Mouse (Mus musculus) ES-CJ7 (cell line): ENCODE measurements around the gene Zfp143.
"Not testable (repeated sequence)": the region's sequence is repeated elsewhere in the genome, so short reads cannot be mapped to it uniquely, and the experiment has no call there.

Source experiments
- DNase-seq: peaks from one replicate; pipeline ENCODE4 v3.0.0; 2011; ENCODE audit warnings: low read depth, low spot score

Gene Zfp143

DNA sequence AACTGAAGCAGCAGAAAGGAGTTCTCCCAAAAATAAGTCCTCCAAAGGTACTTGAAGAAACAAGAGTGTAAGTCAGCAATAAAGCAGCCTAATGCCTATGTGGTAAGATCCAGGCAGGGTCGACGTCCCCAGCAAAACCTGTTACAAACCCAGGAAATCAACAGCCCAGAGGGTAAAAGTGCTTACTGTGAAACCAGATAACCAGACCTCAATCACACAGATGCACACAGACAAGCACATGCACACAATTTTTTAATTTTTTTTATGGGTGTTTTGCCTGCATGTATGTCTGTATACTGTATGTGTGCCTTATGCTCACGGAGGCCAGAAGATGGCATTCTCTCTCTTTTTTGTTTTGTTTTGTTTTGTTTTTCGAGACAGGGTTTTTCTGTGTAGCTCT lies 35.3 kb downstream of the Zfp143 start:
- no peak for DNase-seq

- peak; percentile 30 for DNase-seq
Observed at GRCm38 (mm10) chr7:110097106-110097793, 36.2 kb downstream of the Zfp143 start.

GRCm38 (mm10) chr7:110100854-110101253 lies 39.8 kb downstream of the Zfp143 start:
- DNase-seq, result no peak

DNA sequence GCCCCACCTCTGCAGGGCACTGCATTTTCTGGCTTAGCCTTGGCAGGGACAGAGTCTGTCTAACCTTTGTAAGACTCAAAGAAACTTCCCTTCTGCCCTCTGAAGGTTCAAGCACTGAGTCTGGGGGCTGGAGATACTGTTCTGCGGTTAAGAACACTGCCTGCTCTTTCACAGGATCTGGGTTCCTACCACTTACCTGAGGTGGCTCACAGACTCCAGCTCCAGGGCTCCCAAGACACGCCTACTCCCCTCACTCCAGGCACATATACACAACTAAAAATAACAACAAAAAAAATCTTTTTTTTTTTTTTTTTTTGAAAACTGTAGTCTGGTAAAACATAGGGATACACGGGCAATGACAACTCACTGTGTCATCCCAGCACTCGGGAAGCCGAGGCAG lies 40.2 kb downstream of the Zfp143 start:
- no peak for DNase-seq

DNA sequence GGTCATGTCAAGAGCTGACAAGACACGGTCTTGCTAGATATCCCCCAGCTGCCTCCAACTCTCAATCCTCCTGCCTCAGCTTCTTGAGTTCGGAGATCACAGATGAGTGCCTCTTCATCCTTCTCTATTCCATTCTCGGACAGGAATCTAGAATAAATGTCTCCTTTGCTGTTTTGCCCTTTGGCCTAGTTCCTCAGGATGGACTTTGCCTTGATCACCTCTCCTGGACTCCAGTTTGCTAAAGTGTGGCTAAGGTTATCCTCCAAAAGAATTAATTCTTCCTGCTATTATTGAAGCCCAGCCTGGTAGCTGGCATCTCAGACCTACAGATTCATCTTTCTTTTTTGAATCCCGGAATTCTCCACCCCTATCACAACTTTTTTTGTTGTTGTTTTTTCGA lies 44.0 kb downstream of the Zfp143 start:
- DNase-seq, result no peak

DNA sequence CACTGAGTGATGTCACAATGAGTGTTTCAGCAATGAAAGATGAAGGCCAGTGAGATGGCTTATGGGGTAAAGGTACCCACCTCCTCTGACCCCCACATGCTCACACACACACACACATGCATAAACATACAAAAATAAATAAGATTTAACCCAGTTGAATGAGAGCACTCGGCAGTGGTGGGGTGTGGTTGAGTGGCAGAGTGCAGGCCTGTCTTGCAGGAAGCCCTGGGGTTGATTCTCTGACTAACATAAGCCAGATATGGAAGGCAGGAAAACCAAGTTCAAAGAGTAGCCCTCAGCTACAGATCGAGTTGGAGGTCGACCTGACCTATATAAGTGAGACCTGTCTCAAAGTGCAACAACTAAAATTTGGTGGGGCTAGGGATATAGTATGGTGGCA lies 45.6 kb downstream of the Zfp143 start:
- no peak for DNase-seq

- not testable (repeated sequence) for DNase-seq
Observed at GRCm38 (mm10) chr7:110108524-110108923, 47.5 kb downstream of the Zfp143 start.

GRCm38 (mm10) chr7:110108967-110109610 lies 48.1 kb downstream of the Zfp143 start:
- DNase-seq, result peak; percentile 50

DNA sequence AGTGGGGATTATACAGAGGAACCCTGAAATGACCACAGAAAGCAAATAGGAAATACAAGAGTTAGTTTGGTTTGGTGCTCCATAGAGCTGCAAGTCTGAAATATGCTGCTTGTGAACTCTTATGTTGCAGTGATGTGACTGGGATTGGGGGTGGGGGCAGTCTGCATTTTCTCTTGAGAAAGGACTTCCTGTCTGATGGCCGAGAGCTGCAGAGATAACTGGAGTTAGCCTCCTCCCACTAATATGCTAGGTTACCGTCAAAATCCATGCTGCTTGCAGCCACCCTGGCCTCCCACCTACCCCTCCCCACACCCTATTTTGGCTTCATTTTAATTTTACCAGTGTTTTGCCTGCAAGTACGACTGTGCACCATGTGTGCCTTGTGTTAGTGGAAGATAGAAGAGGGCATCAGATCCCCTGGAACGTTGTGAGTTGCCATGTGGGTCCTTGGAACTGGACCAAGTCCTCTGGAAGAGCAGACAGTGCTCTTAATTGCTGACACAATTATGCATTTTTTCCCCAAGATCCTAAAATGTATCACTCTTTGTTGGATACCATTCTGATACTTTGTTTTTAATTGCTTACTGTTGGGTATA lies 49.1 kb downstream of the Zfp143 start:
- no peak for DNase-seq

DNA sequence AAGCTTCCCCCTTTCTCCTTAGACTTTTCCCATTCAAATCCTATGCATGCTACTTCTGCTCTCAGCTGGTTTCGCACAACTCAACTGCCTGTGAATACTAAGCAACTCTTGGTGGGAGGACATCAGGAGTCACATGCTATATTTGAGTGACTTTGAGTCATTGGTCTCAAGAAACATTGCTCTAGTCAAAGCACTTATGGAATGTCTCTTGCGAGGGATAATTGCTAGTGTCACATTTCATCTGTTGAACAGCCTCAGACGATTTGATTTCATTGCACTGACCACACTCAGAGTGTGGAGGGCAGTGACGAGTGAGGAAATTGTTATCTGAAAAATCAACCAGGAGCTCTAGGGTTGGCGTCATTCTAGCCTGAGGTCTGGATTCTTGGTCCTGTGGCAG lies 53.7 kb downstream of the Zfp143 start:
- DNase-seq, result no peak

GRCm38 (mm10) chr7:110116731-110117291 lies 55.8 kb downstream of the Zfp143 start:
- peak; percentile 84 for DNase-seq

DNA sequence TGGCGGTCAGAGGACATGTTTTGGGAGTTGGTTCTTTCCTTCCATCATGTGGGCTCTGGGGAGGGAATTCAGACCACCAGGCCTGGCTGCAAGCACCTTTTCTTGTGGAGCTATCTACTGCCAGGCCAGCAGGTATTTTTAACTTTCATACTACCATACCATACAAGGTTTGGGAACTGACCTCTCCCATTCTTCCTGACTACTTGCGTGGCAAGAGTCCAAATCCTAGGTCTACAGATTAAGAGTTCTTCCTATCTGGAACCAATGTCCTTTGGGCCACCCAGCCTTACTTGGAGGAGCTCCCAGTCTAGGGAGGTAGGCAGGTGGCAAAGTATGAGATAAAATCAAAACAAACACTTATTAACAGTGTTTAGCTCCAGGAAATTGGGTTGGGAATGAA lies 57.4 kb downstream of the Zfp143 start:
- DNase-seq, result no peak

- DNase-seq, result no peak
Observed at GRCm38 (mm10) chr7:110120157-110120784, 59.3 kb downstream of the Zfp143 start.

DNA sequence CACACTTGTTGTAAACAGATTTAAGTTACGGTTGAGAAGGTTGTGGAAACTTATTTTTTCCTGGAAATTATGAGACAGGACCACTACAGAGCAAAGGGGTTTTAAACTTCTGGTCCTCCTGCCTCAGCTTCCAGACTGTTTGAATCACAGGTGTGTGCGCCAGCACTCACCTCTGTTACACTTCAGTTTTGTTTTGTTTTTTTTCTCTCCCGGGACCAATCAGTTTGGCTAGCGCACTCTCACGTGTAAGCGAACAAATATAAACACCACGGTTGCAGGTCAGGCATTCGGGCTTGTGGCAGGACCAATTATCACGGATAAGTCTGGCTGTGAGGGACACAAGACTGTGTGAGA lies 60.1 kb downstream of the Zfp143 start:
- DNase-seq, result no peak

GRCm38 (mm10) chr7:110121516-110122288 lies 60.7 kb downstream of the Zfp143 start, which contains the start of gene Wee1:
Wee1 (plus strand) TSS chr7:110122046.
- DNase-seq, result peak; percentile 97

DNA sequence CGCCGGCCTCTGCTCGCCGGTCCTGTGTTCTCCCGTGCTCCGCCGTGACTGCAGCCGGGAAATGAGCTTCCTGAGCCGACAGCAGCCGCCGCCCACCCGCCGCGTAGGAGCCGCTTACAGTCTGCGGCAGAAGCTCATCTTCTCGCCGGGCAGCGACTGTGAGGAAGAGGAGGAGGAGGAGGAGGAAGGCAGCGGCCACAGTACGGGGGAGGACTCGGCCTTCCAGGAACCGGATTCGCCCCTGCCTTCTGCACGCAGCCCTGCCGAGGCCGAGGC lies 61.2 kb downstream of the Zfp143 start:
- no peak for DNase-seq

DNA sequence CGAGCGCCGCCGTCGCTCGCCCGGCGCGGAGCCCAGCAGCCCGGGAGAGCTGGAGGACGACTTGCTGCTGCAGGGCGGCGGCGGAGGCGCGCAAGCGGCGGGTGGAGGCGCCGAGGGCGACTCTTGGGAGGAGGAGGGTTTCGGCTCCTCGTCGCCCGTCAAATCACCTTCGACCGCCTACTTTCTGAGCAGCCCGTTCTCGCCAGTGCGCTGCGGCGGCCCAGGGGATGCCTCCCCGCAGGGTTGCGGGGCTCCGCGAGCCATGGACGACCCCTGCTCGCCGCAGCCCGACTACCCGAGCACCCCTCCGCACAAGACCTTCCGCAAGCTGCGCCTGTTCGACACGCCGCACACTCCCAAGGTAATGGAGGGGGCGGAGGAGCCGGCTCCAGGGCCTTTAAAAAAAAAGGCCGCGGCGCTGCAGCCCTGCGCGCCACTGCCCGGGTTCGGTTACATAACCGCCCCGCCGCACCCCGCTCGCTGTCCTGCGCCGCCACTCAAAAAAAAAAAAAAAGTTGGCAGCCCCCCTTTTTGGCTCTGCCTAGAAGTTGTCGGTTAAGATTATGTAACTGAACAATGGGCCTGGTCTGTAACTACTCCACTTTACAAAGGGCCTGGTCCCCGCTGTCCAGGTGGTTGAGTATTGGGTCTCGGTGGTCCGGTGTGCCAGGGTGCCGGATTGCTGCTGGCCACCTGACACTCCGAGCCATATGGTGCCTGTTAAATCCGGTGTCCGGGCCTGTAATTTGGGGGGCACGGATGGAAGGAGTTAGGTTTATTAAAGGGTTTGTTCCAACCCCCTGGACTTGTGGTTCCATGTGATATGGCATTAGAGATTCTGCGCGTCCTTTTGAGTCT lies 61.8 kb downstream of the Zfp143 start:
- DNase-seq, result peak; percentile 49

GRCm38 (mm10) chr7:110123844-110124555 lies 63.0 kb downstream of the Zfp143 start:
- DNase-seq, result peak; percentile 27

- no peak for DNase-seq
Observed at GRCm38 (mm10) chr7:110128566-110128965, 67.5 kb downstream of the Zfp143 start.

GRCm38 (mm10) chr7:110132272-110132671 lies 71.3 kb downstream of the Zfp143 start:
- DNase-seq, result not testable (repeated sequence)
